In genomic region chr10:111782195-111782810, GRCm38 (mm10) we compare ENCODE assay signal across 14 mouse cellular contexts.
A peak's percentile ranks its signal among the peaks of the same experiment; 100 is the strongest.
DNase-seq lines count a peak whose midpoint lies in the region; ATAC-seq and TF ChIP-seq lines count a peak whose summit lies in the region.
"Had no signal": no experiment of that assay in that cellular context is flagged by ENCODE, and none has a peak within 500 bp of the region (broad histone marks: within the 10 kb centered on the region; RNA-seq: fewer than 3 reads in every experiment).

No protein-coding gene starts in this region.

- H3K9ac ChIP-seq in CH12.LX (ENCODE audit: insufficient read depth, low read depth), result no peak overlapping the region
- H3K9ac ChIP-seq in lung, postnatal 0 days (replicated peaks; ENCODE audit: low read depth), result no peak overlapping the region
- H3K9ac ChIP-seq: liver, embryonic 13.5 days; midbrain, embryonic 15.5 days had no signal

- peak overlapping the region in 1 of 3 experiments; percentile 26 for H3K4me3 ChIP-seq in CH12.LX (replicated peaks in 1 of 3; ENCODE audit: low read depth in 2 of 3, low read length in 2 of 3, poor library complexity in 1 of 3)
- H3K4me3 ChIP-seq in thymus, adult 2 months (ENCODE audit: control insufficient read depth, insufficient read depth, low read length), result peak overlapping the region; percentile 30
- no peak overlapping the region for H3K4me3 ChIP-seq in lung, postnatal 0 days (ENCODE audit: low read depth, low read length)
- H3K4me3 ChIP-seq: liver, embryonic 13.5 days; midbrain, embryonic 15.5 days had no signal

- H3K79me2 ChIP-seq in CH12.LX (replicated peaks; ENCODE audit: control insufficient read depth, extremely low read depth, insufficient read depth, poor library complexity, severe bottlenecking), result no peaks in the 10 kb centered on the region

- no peak for TF ChIP-seq RAD21 in CH12.LX (IDR thresholded peaks at IDR 0.05; ENCODE audit: low read depth, low read length)

- no peaks in the 10 kb centered on the region for H3K27me3 ChIP-seq in CH12.LX (replicated peaks)
- no peaks in the 10 kb centered on the region for H3K27me3 ChIP-seq in thymus, adult 2 months (ENCODE audit: control insufficient read depth, insufficient read depth, low read length)
- no peaks in the 10 kb centered on the region for H3K27me3 ChIP-seq in lung, postnatal 0 days (replicated peaks; ENCODE audit: insufficient read depth, low read length)
- H3K27me3 ChIP-seq: liver, embryonic 13.5 days; midbrain, embryonic 15.5 days had no signal

- no peak for TF ChIP-seq CTCF in CH12.LX (conservative IDR thresholded peaks at IDR 0.05 in 1 of 2, IDR thresholded peaks at IDR 0.05 in 1 of 2; ENCODE audit: low read depth in 2 of 2, low read length in 2 of 2)
- no peak for TF ChIP-seq CTCF in thymus, adult 2 months (IDR thresholded peaks at IDR 0.05; ENCODE audit: borderline replicate concordance, control insufficient read depth, extremely low read depth, insufficient read depth, low read length, poor library complexity)
- no peak for TF ChIP-seq CTCF in lung, postnatal 0 days (IDR thresholded peaks at IDR 0.05)

- peaks cover 8 to 13% of the 10 kb centered on the region in 2 experiments for H3K4me1 ChIP-seq in CH12.LX (ENCODE audit: control insufficient read depth in 1 of 2, insufficient read depth in 2 of 2)
- H3K4me1 ChIP-seq in thymus, adult 2 months (replicated peaks; ENCODE audit: control insufficient read depth, insufficient read depth, low read length), result 0 out of 2 replicates have a peak, but pooled peaks cover 2% of the 10 kb centered on the region
- H3K4me1 ChIP-seq in lung, postnatal 0 days (ENCODE audit: insufficient read depth, low read depth, low read length), result no peaks in the 10 kb centered on the region
- H3K4me1 ChIP-seq: liver, embryonic 13.5 days had no signal

- no peaks in the 10 kb centered on the region for H3K36me3 ChIP-seq in CH12.LX (replicated peaks in 1 of 2; ENCODE audit: control insufficient read depth in 1 of 2, insufficient read depth in 1 of 2, low read length in 1 of 2)
- H3K36me3 ChIP-seq in thymus, adult 2 months (ENCODE audit: control insufficient read depth, insufficient read depth, low read length), result no peaks in the 10 kb centered on the region
- no peaks in the 10 kb centered on the region for H3K36me3 ChIP-seq in lung, postnatal 0 days (ENCODE audit: insufficient read depth, low read length)
- H3K36me3 ChIP-seq: G1E; liver, embryonic 13.5 days; midbrain, embryonic 15.5 days had no signal

- no peak for TF ChIP-seq EP300 in CH12.LX (IDR thresholded peaks at IDR 0.05; ENCODE audit: low read length)
- no peak for TF ChIP-seq EP300 in lung, postnatal 0 days (IDR thresholded peaks at IDR 0.05)

- intact Hi-C loops in left cerebral cortex, postnatal 14 days (cut with DNase I), result no loop called here

- H3K4me2 ChIP-seq in CH12.LX (ENCODE audit: insufficient read depth, low read depth, poor library complexity, severe bottlenecking), result no peak overlapping the region
- H3K4me2 ChIP-seq in lung, postnatal 0 days (replicated peaks; ENCODE audit: low read depth, low read length), result no peak overlapping the region
- H3K4me2 ChIP-seq: liver, embryonic 13.5 days; midbrain, embryonic 15.5 days had no signal

- no peaks in the 10 kb centered on the region for H3K9me3 ChIP-seq in CH12.LX (replicated peaks; ENCODE audit: low read length)
- no peaks in the 10 kb centered on the region for H3K9me3 ChIP-seq in lung, postnatal 0 days (ENCODE audit: low read length)
- H3K9me3 ChIP-seq: G1E; liver, embryonic 13.5 days; midbrain, embryonic 15.5 days had no signal

- dilution Hi-C loops in CH12.LX (cut with MboI; ENCODE audit: extremely low pct_ligation_motif_present, extremely low pct_unique_long_range_greater_than_20kb, low sequenced_read_pairs), result no loop called here

- peak; percentile 27 to 49 for DNase-seq in kidney, postnatal 4 days
- no peak for DNase-seq in kidney, postnatal 10 days
- DNase-seq in CH12.LX (ENCODE audit: extremely low read depth), result no peak
- DNase-seq in thymus, adult 2 months, result peak; percentile 42
- DNase-seq in yolk sac, embryonic 10.5 days (ENCODE audit: low spot score), result no peak
- DNase-seq in lung, postnatal 0 days (ENCODE audit: low spot score), result no peak
- no peak for DNase-seq in left cerebral cortex, postnatal 14 days (ENCODE audit: low spot score in 2 of 2)
- DNase-seq: cerebellum, adult 9-10 months; heart, postnatal 10 days; liver, embryonic 13.5 days; right cerebral cortex, adult 18-20 months had no signal

- no peak for TF ChIP-seq POLR2A in CH12.LX (IDR thresholded peaks at IDR 0.05; ENCODE audit: low read depth, low read length)
- no peak for TF ChIP-seq POLR2A in thymus, adult 2 months (IDR thresholded peaks at IDR 0.05; ENCODE audit: control insufficient read depth, extremely low read depth, insufficient read depth, low read length, poor library complexity)

- in situ Hi-C loops in CH12.LX (cut with MboI; ENCODE audit: low pct_ligation_motif_present, low pct_unique_long_range_greater_than_20kb, low sequenced_read_pairs), result no loop called here

- no peak overlapping the region for H3K27ac ChIP-seq in CH12.LX (ENCODE audit: insufficient read depth, low read depth)
- H3K27ac ChIP-seq in thymus, adult 2 months (ENCODE audit: control insufficient read depth, insufficient read depth, low read length), result no peak overlapping the region
- H3K27ac ChIP-seq in lung, postnatal 0 days (ENCODE audit: low read length), result no peak overlapping the region
- H3K27ac ChIP-seq: liver, embryonic 13.5 days; midbrain, embryonic 15.5 days had no signal

- peak; percentile 91 for ATAC-seq in granulocyte monocyte progenitor cell, adult 5-6 weeks (replicated peaks; ENCODE audit: poor library complexity, severe bottlenecking)
- no peak for ATAC-seq in lung, postnatal 0 days
- ATAC-seq: midbrain, embryonic 15.5 days had no signal

- 22% methylated on average over 22 of the region's 22 CpGs for WGBS in thymus, adult 2 months
- WGBS in lung, postnatal 0 days, result 81% methylated on average over 22 of the region's 22 CpGs

TF ChIP-seq in CH12.LX, 34 proteins besides CTCF, POLR2A, EP300 and RAD21:
- no peak for TF ChIP-seq GABPA (IDR thresholded peaks at IDR 0.05; ENCODE audit: insufficient replicate concordance, low read depth, low read length)
- no peak for TF ChIP-seq ZKSCAN1 (IDR thresholded peaks at IDR 0.05; ENCODE audit: borderline replicate concordance, low read depth, low read length)
- TF ChIP-seq ZNF384 (IDR thresholded peaks at IDR 0.05; ENCODE audit: low read depth, low read length), result peak; percentile 56
- peak; percentile 81 for TF ChIP-seq NRF1 (IDR thresholded peaks at IDR 0.05; ENCODE audit: low read depth, low read length)

Comparison
In these comparisons a context has a peak if more than half of its experiments do, and no peak if none do; other contexts are left out.
1. DNase-seq: peak in kidney, postnatal 4 days (2 of 2) and thymus, adult 2 months (single experiment); none in kidney, postnatal 10 days (single experiment), CH12.LX (single experiment), yolk sac, embryonic 10.5 days (single experiment), lung, postnatal 0 days (single experiment) and left cerebral cortex, postnatal 14 days (0 of 2).